Mouse (Mus musculus) C2C12 (cell line): ENCODE measurements at regions not wholly inside any gene's neighbourhood (a gene's known extent, or its start where the extent isn't known, plus 50 kb on each side); places are given as distances from the start of the nearest gene placed in this dataset.

Experiments used
- H3K27me3 ChIP-seq: one replicate; pipeline ENCODE4 v1.6.1; 2011; ENCODE audit not compliant: control insufficient read depth, insufficient read depth, insufficient read length
- H3K36me3 ChIP-seq: one replicate; pipeline ENCODE4 v1.6.1; 2011; ENCODE audit not compliant: control insufficient read depth, insufficient read depth
- H3K4me3 ChIP-seq: one replicate; pipeline ENCODE4 v1.5.1; 2011; ENCODE audit warnings: mild to moderate bottlenecking, control low read depth; ENCODE audit not compliant: poor library complexity, insufficient read depth, severe bottlenecking
- H3K79me2 ChIP-seq: one replicate; pipeline ENCODE4 v1.6.1; 2011; ENCODE audit not compliant: control insufficient read depth, insufficient read depth
- H3K79me3 ChIP-seq: one replicate; pipeline ENCODE4 v1.6.1; 2011; ENCODE audit warnings: low read depth, control low read depth
- H3ac ChIP-seq: one replicate; pipeline ENCODE3; 2011; ENCODE audit warnings: low read depth; ENCODE audit not compliant: control insufficient read depth, insufficient read length
- CEBPB ChIP-seq: IDR thresholded peaks from one replicate; pipeline ENCODE4 v1.6.1; 2011; ENCODE audit warnings: low read depth, mild to moderate bottlenecking, control low read depth, moderate library complexity
- CTCF ChIP-seq: IDR thresholded peaks from one replicate; pipeline ENCODE4 v1.5.1; 2011; ENCODE audit not compliant: control insufficient read depth, insufficient read depth, insufficient read length
- FOSL1 ChIP-seq: IDR thresholded peaks from one replicate; pipeline ENCODE4 v1.8.0; 2011; ENCODE audit warnings: mild to moderate bottlenecking, low read length; ENCODE audit not compliant: poor library complexity, insufficient read depth, severe bottlenecking
- MAX ChIP-seq: IDR thresholded peaks from one replicate; pipeline ENCODE4 v1.6.1; 2011; ENCODE audit warnings: mild to moderate bottlenecking, control low read depth
- MYOD1 ChIP-seq: IDR thresholded peaks from one replicate; pipeline ENCODE4 v1.6.1; 2011; ENCODE audit warnings: low read depth; ENCODE audit not compliant: control insufficient read depth, insufficient read length
- MYOG ChIP-seq: IDR thresholded peaks from one replicate; pipeline ENCODE4 v1.6.1; 2011; ENCODE audit not compliant: control insufficient read depth, insufficient read length; ENCODE audit errors: extremely low read depth
- USF1 ChIP-seq: IDR thresholded peaks from one replicate; pipeline ENCODE4 v1.6.1; 2011; ENCODE audit warnings: low read depth, mild to moderate bottlenecking, control low read depth, moderate library complexity

- no peak overlapping the region for H3ac ChIP-seq
- H3K27me3 ChIP-seq, result no peaks in the 10 kb centered on the region
- H3K79me2 ChIP-seq, result no peaks in the 10 kb centered on the region
- no peak for TF ChIP-seq MYOD1
- TF ChIP-seq MAX, result no peak
- no peak for TF ChIP-seq USF1
- H3K79me3 ChIP-seq, result no peaks in the 10 kb centered on the region
- no peaks in the 10 kb centered on the region for H3K36me3 ChIP-seq
- no peak overlapping the region for H3K4me3 ChIP-seq
These were observed 169.4 kb upstream of the Adamts3 start for GRCm38 (mm10) chr5:90052516-90052915.

DNA sequence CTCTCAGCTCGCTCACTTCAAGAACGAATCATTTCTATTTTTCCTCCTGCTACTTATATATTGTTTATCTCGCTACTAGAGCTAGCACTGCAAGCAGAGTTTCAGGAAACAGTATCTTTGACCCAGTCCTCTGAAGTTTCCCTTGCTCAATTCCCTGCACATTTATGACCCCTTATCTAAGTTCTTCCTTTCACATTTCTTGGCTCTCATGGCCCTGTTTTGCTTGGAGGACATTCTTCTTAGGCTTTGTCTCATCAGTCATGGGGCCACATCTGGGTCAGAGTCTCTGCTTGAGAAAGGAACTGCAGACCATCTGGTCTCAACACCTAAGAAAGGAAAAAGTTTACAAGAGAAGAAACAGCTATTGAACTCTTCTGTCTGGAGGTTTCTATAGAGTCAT lies 166.7 kb upstream of the Adamts3 start:
- H3K79me2 ChIP-seq, result no peaks in the 10 kb centered on the region
- no peak overlapping the region for H3ac ChIP-seq
- TF ChIP-seq FOSL1 (no peak), MAX (no peak), CEBPB (no peak), MYOG (no peak), CTCF (no peak), MYOD1 (no peak), USF1 (no peak)
- no peaks in the 10 kb centered on the region for H3K27me3 ChIP-seq
- no peak overlapping the region for H3K4me3 ChIP-seq
- no peaks in the 10 kb centered on the region for H3K79me3 ChIP-seq
- H3K36me3 ChIP-seq, result no peaks in the 10 kb centered on the region

GRCm38 (mm10) chr5:90042781-90043180 lies 159.6 kb upstream of the Adamts3 start:
- no peak overlapping the region for H3K4me3 ChIP-seq
- no peaks in the 10 kb centered on the region for H3K79me3 ChIP-seq
- no peaks in the 10 kb centered on the region for H3K79me2 ChIP-seq
- H3ac ChIP-seq, result no peak overlapping the region
- H3K27me3 ChIP-seq, result no peaks in the 10 kb centered on the region
- TF ChIP-seq FOSL1, result no peak
- no peak for TF ChIP-seq USF1
- no peak for TF ChIP-seq CTCF
- no peak for TF ChIP-seq MYOG
- TF ChIP-seq MYOD1, result no peak
- TF ChIP-seq MAX, result no peak
- TF ChIP-seq CEBPB, result no peak
- no peaks in the 10 kb centered on the region for H3K36me3 ChIP-seq

GRCm38 (mm10) chr5:90033103-90033502 lies 150.0 kb upstream of the Adamts3 start:
- H3K36me3 ChIP-seq, result no peaks in the 10 kb centered on the region
- no peaks in the 10 kb centered on the region for H3K79me2 ChIP-seq
- no peak for TF ChIP-seq USF1
- TF ChIP-seq MYOG, result no peak
- no peak for TF ChIP-seq CEBPB
- no peak for TF ChIP-seq MAX
- TF ChIP-seq CTCF, result no peak
- no peak for TF ChIP-seq MYOD1
- no peak for TF ChIP-seq FOSL1
- no peak overlapping the region for H3K4me3 ChIP-seq
- H3K79me3 ChIP-seq, result no peaks in the 10 kb centered on the region
- no peaks in the 10 kb centered on the region for H3K27me3 ChIP-seq
- no peak overlapping the region for H3ac ChIP-seq

GRCm38 (mm10) chr5:90030737-90031136 lies 147.6 kb upstream of the Adamts3 start:
- no peak overlapping the region for H3K4me3 ChIP-seq
- no peaks in the 10 kb centered on the region for H3K27me3 ChIP-seq
- no peak for TF ChIP-seq MAX
- no peak for TF ChIP-seq USF1
- no peak for TF ChIP-seq CEBPB
- no peak for TF ChIP-seq CTCF
- TF ChIP-seq FOSL1, result no peak
- no peak for TF ChIP-seq MYOG
- H3K36me3 ChIP-seq, result no peaks in the 10 kb centered on the region
- H3K79me3 ChIP-seq, result no peaks in the 10 kb centered on the region
- H3ac ChIP-seq, result no peak overlapping the region
- no peaks in the 10 kb centered on the region for H3K79me2 ChIP-seq

DNA sequence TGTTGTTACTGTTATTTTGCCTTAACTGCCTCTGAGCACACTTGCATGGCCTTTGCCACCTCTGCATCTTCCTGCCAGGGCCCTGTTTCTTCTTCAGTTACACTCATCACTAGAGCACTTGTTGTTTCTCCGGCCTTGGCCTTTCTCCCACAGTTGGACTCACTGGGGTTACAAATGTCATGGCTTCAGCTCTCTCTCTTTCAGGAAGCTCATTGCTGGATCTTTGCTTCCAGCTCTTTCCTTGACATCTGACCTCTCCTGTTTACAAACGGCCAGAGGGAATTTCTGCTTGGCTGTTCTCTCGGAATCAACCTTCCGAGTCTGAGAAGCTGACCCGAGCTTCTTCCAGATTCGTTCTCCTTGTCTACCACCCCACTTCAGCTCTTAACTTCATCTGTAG lies 146.6 kb upstream of the Adamts3 start:
- TF ChIP-seq CTCF (no peak), MYOD1 (no peak), MAX (no peak), MYOG (no peak), CEBPB (no peak), FOSL1 (no peak), USF1 (no peak)
- no peaks in the 10 kb centered on the region for H3K36me3 ChIP-seq
- H3K27me3 ChIP-seq, result no peaks in the 10 kb centered on the region
- no peak overlapping the region for H3K4me3 ChIP-seq
- H3K79me3 ChIP-seq, result no peaks in the 10 kb centered on the region
- no peak overlapping the region for H3ac ChIP-seq
- no peaks in the 10 kb centered on the region for H3K79me2 ChIP-seq
